Mouse (Mus musculus): Measurements from ENCODE around the gene Rrp9.

DNA sequence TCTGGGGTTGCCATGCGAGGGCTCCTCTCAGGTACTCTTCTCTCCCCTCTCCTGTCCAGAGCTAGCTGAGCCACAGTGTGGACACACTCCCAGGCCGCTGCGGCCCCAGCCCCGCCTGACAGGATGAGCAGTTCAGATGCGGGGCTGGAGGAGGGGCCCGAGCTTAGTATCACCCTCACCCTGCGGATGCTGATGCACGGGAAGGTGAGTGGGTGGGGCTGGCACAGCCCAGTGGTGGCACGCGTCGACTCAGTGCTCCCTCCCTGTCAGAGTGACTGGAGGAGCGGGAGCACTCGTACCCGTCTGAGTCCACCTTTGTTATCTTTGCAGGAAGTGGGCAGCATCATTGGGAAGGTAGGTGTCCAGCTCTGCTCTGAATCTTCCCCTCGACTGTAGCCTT, 15.8 kb upstream of the Rrp9 start:
- TF ChIP-seq POLR2A (IDR thresholded peaks at IDR 0.05; ENCODE audit: low read depth, low read length), result no peak
- no peak for TF ChIP-seq CTCF (IDR thresholded peaks at IDR 0.05; ENCODE audit: borderline replicate concordance, insufficient read depth, low read length)
